Mouse (Mus musculus) C2C12 (cell line): ENCODE data around the gene Nme9.

ENCODE experiments used
- CTCF ChIP-seq: IDR thresholded peaks from one replicate; pipeline ENCODE4 v1.5.1; 2011; ENCODE audit not compliant: control insufficient read depth, insufficient read depth, insufficient read length
- MYOG ChIP-seq: IDR thresholded peaks from one replicate; pipeline ENCODE4 v1.6.1; 2011; ENCODE audit not compliant: control insufficient read depth, insufficient read length; ENCODE audit errors: extremely low read depth
- USF1 ChIP-seq: IDR thresholded peaks from one replicate; pipeline ENCODE4 v1.6.1; 2011; ENCODE audit warnings: low read depth, mild to moderate bottlenecking, control low read depth, moderate library complexity

- no peak for TF ChIP-seq CTCF
- no peak for TF ChIP-seq USF1
- no peak for TF ChIP-seq MYOG
Measured at GRCm38 (mm10) chr9:99416809-99417208, 34.5 kb upstream of the Nme9 start.
